Comparison of ENCODE assay signal across 10 mouse cellular contexts in the genomic region with DNA sequence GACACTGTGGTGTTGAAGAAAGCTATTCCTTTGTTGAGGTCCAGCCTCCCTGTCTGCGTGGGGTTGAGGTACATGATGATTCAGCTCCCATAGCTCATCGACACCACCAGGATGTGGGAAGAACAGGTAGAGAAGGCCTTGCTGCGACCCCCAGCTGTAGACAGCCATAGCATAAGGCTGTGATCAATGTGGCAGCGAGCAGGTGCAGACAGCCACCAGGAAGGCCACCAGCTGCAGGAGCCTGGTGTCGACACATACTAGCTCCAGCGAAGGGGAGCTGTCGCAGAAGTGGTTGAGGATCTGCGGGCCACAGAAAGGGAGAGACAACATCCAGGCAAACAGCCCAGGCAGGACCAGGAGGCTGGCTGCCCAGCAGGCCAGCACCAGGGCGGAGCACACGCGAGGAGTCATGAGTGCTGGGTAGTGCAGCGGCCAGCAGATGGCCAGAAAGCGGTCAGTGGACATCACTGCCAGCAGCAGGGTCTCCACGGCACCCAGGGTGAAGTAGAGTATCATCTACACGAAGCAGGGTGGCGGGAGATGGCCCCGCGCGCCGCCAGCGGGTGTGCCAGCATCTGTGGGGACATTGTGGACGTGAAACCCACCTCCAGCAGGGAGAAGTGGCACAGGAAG. TPM values are rescaled to one million over a fixed set of nuclear protein-coding genes. Genes with fewer than 3 reads are reported as not detected.
DNase-seq lines count a peak whose midpoint lies in the region; ATAC-seq lines count a peak whose summit lies in the region.
"Had no signal": no experiment of that assay in that cellular context is flagged by ENCODE, and none has a peak within 500 bp of the region (broad histone marks: within the 10 kb centered on the region; RNA-seq: fewer than 3 reads in every experiment).

No protein-coding gene starts in this region.

- H3K36me3 ChIP-seq in heart, embryonic 10.5 days = no peaks in the 10 kb centered on the region
- no peaks in the 10 kb centered on the region for H3K36me3 ChIP-seq in hindbrain, embryonic 16.5 days (ENCODE audit: control insufficient read depth, insufficient read depth, low read length)
- H3K36me3 ChIP-seq in midbrain, embryonic 13.5 days = no peaks in the 10 kb centered on the region

- no peak overlapping the region for H3K9ac ChIP-seq in hindbrain, embryonic 16.5 days (ENCODE audit: low read depth, low read length)
- H3K9ac ChIP-seq in midbrain, embryonic 13.5 days (replicated peaks) = 0 out of 2 replicates have a peak overlapping the region, but pooled peaks have one; percentile 14

- peak overlapping the region; percentile 32; the same call in 1 of the 2 replicates for H3K27ac ChIP-seq in heart, embryonic 10.5 days
- H3K27ac ChIP-seq in hindbrain, embryonic 16.5 days (ENCODE audit: low read depth, low read length) = no peak overlapping the region
- no peak overlapping the region for H3K27ac ChIP-seq in midbrain, embryonic 13.5 days

- no peak; the same call in 1 of the 2 replicates for ATAC-seq in hindbrain, embryonic 16.5 days
- peak; percentile 45; the same call in 1 of the 2 replicates for ATAC-seq in midbrain, embryonic 13.5 days

- H3K4me1 ChIP-seq in heart, embryonic 10.5 days = peaks cover 11% of the 10 kb centered on the region; the same call in 1 of the 2 replicates
- no peaks in the 10 kb centered on the region for H3K4me1 ChIP-seq in hindbrain, embryonic 16.5 days (ENCODE audit: control insufficient read depth, insufficient read depth, low read depth, low read length)
- no peaks in the 10 kb centered on the region for H3K4me1 ChIP-seq in midbrain, embryonic 13.5 days (replicated peaks)

- no peaks in the 10 kb centered on the region for H3K9me3 ChIP-seq in heart, embryonic 10.5 days
- no peaks in the 10 kb centered on the region for H3K9me3 ChIP-seq in hindbrain, embryonic 16.5 days (ENCODE audit: control insufficient read depth, low read length)
- no peaks in the 10 kb centered on the region for H3K9me3 ChIP-seq in midbrain, embryonic 13.5 days

- H3K27me3 ChIP-seq in heart, embryonic 10.5 days (ENCODE audit: insufficient read depth, poor library complexity, severe bottlenecking) = 0 out of 2 replicates have a peak, but pooled peaks cover 8% of the 10 kb centered on the region
- H3K27me3 ChIP-seq in hindbrain, embryonic 16.5 days (replicated peaks; ENCODE audit: control insufficient read depth, insufficient read depth, low read length) = no peaks in the 10 kb centered on the region
- peaks cover 4% of the 10 kb centered on the region; the same call in 1 of the 2 replicates for H3K27me3 ChIP-seq in midbrain, embryonic 13.5 days
- H3K27me3 ChIP-seq: CH12.LX had no signal

- peak overlapping the region; percentile 32 for H3K4me2 ChIP-seq in hindbrain, embryonic 16.5 days (ENCODE audit: low read length)
- peak overlapping the region; percentile 5; the same call in 1 of the 2 replicates for H3K4me2 ChIP-seq in midbrain, embryonic 13.5 days (replicated peaks)

- 22% methylated on average over 22 of the region's 22 CpGs for WGBS in heart, embryonic 10.5 days
- 39% methylated on average over 22 of the region's 22 CpGs for WGBS in hindbrain, embryonic 16.5 days
- 36% methylated on average over 22 of the region's 22 CpGs for WGBS in midbrain, embryonic 13.5 days

- peak overlapping the region; percentile 49 for H3K4me3 ChIP-seq in heart, embryonic 10.5 days
- H3K4me3 ChIP-seq in hindbrain, embryonic 16.5 days (ENCODE audit: low read length) = peak overlapping the region; percentile 11; the same call in 1 of the 2 replicates
- H3K4me3 ChIP-seq in midbrain, embryonic 13.5 days (replicated peaks) = no peak overlapping the region; the same call in 1 of the 2 replicates

- DNase-seq in heart, embryonic 10.5 days (ENCODE audit: low spot score) = no peak
- no peak for DNase-seq in heart, adult 8-10 months (ENCODE audit: low spot score)
- DNase-seq in MN1 (ENCODE audit: low spot score) = peak; percentile 77
- no peak for DNase-seq in layer of hippocampus, adult 9-11 months
- no peak for DNase-seq in spleen, postnatal 10 days (ENCODE audit: low spot score in 2 of 2)
- DNase-seq in ovary, adult 18-20 months (ENCODE audit: low spot score) = no peak

RNA-seq across cellular contexts. Expression of gene Nlrp12, which starts 15.0 kb away (rescaled TPM):
- 0.06 TPM in 1 of 2 replicates, not detected in the other for polyA plus RNA-seq in heart, embryonic 10.5 days (2016; fragmentation: Nextera tagmentation; extraction: Ambion mirVana)
- under 1 TPM in 1 of 4 experiments, not detected in 3; 0.12 TPM for total RNA-seq in heart, adult 8-10 months (2022)
- polyA plus RNA-seq in hindbrain, embryonic 16.5 days (2015; fragmentation: Nextera tagmentation; extraction: Ambion mirVana) = 0.05 and 0.06 TPM in 2 replicates
- polyA plus RNA-seq in midbrain, embryonic 13.5 days (2015; fragmentation: Nextera tagmentation; extraction: Ambion mirVana) = not detected in 2 replicates
- total RNA-seq: CH12.LX had no signal
- polyA plus RNA-seq: brain, embryonic 14.5 days had no signal

RNA-seq across cellular contexts. Expression of gene Myadm, which starts 24.4 kb away (rescaled TPM):
- 127 and 180 TPM in 2 replicates for polyA plus RNA-seq in heart, embryonic 10.5 days (2016; fragmentation: Nextera tagmentation; extraction: Ambion mirVana)
- total RNA-seq in heart, adult 8-10 months (2022) = 100 to 1,000 TPM in 3 of 4 experiments, 10 to 100 TPM in 1; 93.9 to 139 (median 128) TPM
- polyA plus RNA-seq in hindbrain, embryonic 16.5 days (2015; fragmentation: Nextera tagmentation; extraction: Ambion mirVana) = 36.9 and 51.0 TPM in 2 replicates
- 21.8 and 23.8 TPM in 2 replicates for polyA plus RNA-seq in midbrain, embryonic 13.5 days (2015; fragmentation: Nextera tagmentation; extraction: Ambion mirVana)

RNA-seq across cellular contexts. Expression of gene Prkcg, which starts 24.5 kb away (rescaled TPM):
- 0.16 and 0.35 TPM in 2 replicates for polyA plus RNA-seq in heart, embryonic 10.5 days (2016; fragmentation: Nextera tagmentation; extraction: Ambion mirVana)
- total RNA-seq in heart, adult 8-10 months (2022) = 1 to 10 TPM in 2 of 4 experiments, under 1 TPM in 2; 0.57 to 1.8 (median 1.1) TPM
- polyA plus RNA-seq in hindbrain, embryonic 16.5 days (2015; fragmentation: Nextera tagmentation; extraction: Ambion mirVana) = 2.0 and 2.3 TPM in 2 replicates
- polyA plus RNA-seq in midbrain, embryonic 13.5 days (2015; fragmentation: Nextera tagmentation; extraction: Ambion mirVana) = 0.66 and 1.7 TPM in 2 replicates
